Comparison of ENCODE assay signal across 8 mouse cellular contexts in genomic region chr8:121382583-121383241, GRCm38 (mm10).
DNase-seq lines count a peak whose midpoint lies in the region; ATAC-seq and TF ChIP-seq lines count a peak whose summit lies in the region.

No protein-coding gene starts in this region.

- peak; percentile 70 for ATAC-seq in embryonic facial prominence, embryonic 11.5 days (replicated peaks; ENCODE audit: insufficient number of reproducible peaks, low FRiP score, low TSS enrichment, low read depth)
- peak; percentile 21; the same call in 1 of the 2 replicates for ATAC-seq in liver, embryonic 14.5 days (ENCODE audit: insufficient read depth)
- peak; percentile 78 for ATAC-seq in neural tube, embryonic 12.5 days (ENCODE audit: low FRiP score, low read depth)

- TF ChIP-seq POLR2A in kidney, adult 2 months (IDR thresholded peaks at IDR 0.05; ENCODE audit: low read depth, low read length): no peak
- no peak for TF ChIP-seq POLR2A in thymus, adult 2 months (IDR thresholded peaks at IDR 0.05; ENCODE audit: control insufficient read depth, extremely low read depth, insufficient read depth, low read length, poor library complexity)

- H3K9ac ChIP-seq in embryonic facial prominence, embryonic 11.5 days (replicated peaks; ENCODE audit: low read length): peak overlapping the region; percentile 62
- no peak overlapping the region for H3K9ac ChIP-seq in liver, embryonic 14.5 days (replicated peaks)
- H3K9ac ChIP-seq in neural tube, embryonic 12.5 days: peak overlapping the region; percentile 61

- peak; percentile 77 to 83 for DNase-seq in right cerebral cortex, postnatal 10 days (ENCODE audit: low spot score in 2 of 2)
- no peak for DNase-seq in right cerebral cortex, postnatal 36 days (ENCODE audit: low spot score in 2 of 2)
- DNase-seq in embryonic facial prominence, embryonic 11.5 days (ENCODE audit: low spot score): peak; percentile 93
- peak; percentile 83 for DNase-seq in heart, adult 8-10 months (ENCODE audit: low spot score)
- peak; percentile 85 for DNase-seq in kidney, adult 2 months
- DNase-seq in liver, embryonic 14.5 days (ENCODE audit: low read depth in 3 of 3, low spot score in 3 of 3): no peak
- DNase-seq in thymus, adult 2 months: peak; percentile 51

- TF ChIP-seq EP300 in liver, embryonic 14.5 days (IDR thresholded peaks at IDR 0.05; ENCODE audit: low read depth): no peak

- H3K9me3 ChIP-seq in embryonic facial prominence, embryonic 11.5 days (replicated peaks; ENCODE audit: control insufficient read depth, low read length): no peaks in the 10 kb centered on the region
- H3K9me3 ChIP-seq in liver, embryonic 14.5 days (ENCODE audit: control insufficient read depth, low read length): no peaks in the 10 kb centered on the region
- H3K9me3 ChIP-seq in neural tube, embryonic 12.5 days: no peaks in the 10 kb centered on the region

- H3K4me2 ChIP-seq in embryonic facial prominence, embryonic 11.5 days (ENCODE audit: low read depth, low read length): peak overlapping the region; percentile 52
- H3K4me2 ChIP-seq in liver, embryonic 14.5 days (ENCODE audit: low read depth): peak overlapping the region; percentile 41; the same call in 1 of the 2 replicates
- H3K4me2 ChIP-seq in neural tube, embryonic 12.5 days (replicated peaks): peak overlapping the region; percentile 63

- peak; percentile 80 for TF ChIP-seq CTCF in kidney, adult 2 months (conservative IDR thresholded peaks at IDR 0.05; ENCODE audit: insufficient read depth, insufficient read length, low read depth, low read length)
- TF ChIP-seq CTCF in liver, embryonic 14.5 days (IDR thresholded peaks at IDR 0.05; ENCODE audit: low read depth): peak; percentile 78
- TF ChIP-seq CTCF in thymus, adult 2 months (IDR thresholded peaks at IDR 0.05; ENCODE audit: borderline replicate concordance, control insufficient read depth, extremely low read depth, insufficient read depth, low read length, poor library complexity): peak; percentile 81

- 2% methylated on average over 21 of the region's 21 CpGs for WGBS in embryonic facial prominence, embryonic 11.5 days
- WGBS in kidney, adult 2 months: 4% methylated on average over 21 of the region's 21 CpGs
- WGBS in liver, embryonic 14.5 days (ENCODE audit: insufficient replicate concordance): under 1% methylated on average over 21 of the region's 21 CpGs
- 3% methylated on average over 21 of the region's 21 CpGs for WGBS in neural tube, embryonic 12.5 days
- 5% methylated on average over 21 of the region's 21 CpGs for WGBS in thymus, adult 2 months

- no peaks in the 10 kb centered on the region for H3K27me3 ChIP-seq in embryonic facial prominence, embryonic 11.5 days (ENCODE audit: control insufficient read depth, insufficient read depth, low read length)
- H3K27me3 ChIP-seq in kidney, adult 2 months (replicated peaks; ENCODE audit: control insufficient read depth, insufficient read depth, low read length): no peaks in the 10 kb centered on the region
- H3K27me3 ChIP-seq in liver, embryonic 14.5 days (ENCODE audit: control insufficient read depth, insufficient read depth, low read length): no peaks in the 10 kb centered on the region
- H3K27me3 ChIP-seq in neural tube, embryonic 12.5 days (replicated peaks): 0 out of 2 replicates have a peak, but pooled peaks cover 5% of the 10 kb centered on the region
- H3K27me3 ChIP-seq in thymus, adult 2 months (ENCODE audit: control insufficient read depth, insufficient read depth, low read length): no peaks in the 10 kb centered on the region

- H3K36me3 ChIP-seq in embryonic facial prominence, embryonic 11.5 days (replicated peaks; ENCODE audit: control insufficient read depth, insufficient read depth, low read depth, low read length): no peaks in the 10 kb centered on the region
- no peaks in the 10 kb centered on the region for H3K36me3 ChIP-seq in kidney, adult 2 months (ENCODE audit: control insufficient read depth, insufficient read depth, low read length)
- no peaks in the 10 kb centered on the region for H3K36me3 ChIP-seq in liver, embryonic 14.5 days (replicated peaks; ENCODE audit: control insufficient read depth, insufficient read depth, low read depth)
- H3K36me3 ChIP-seq in neural tube, embryonic 12.5 days: no peaks in the 10 kb centered on the region
- H3K36me3 ChIP-seq in thymus, adult 2 months (ENCODE audit: control insufficient read depth, insufficient read depth, low read length): no peaks in the 10 kb centered on the region

- no peak overlapping the region for H3K27ac ChIP-seq in embryonic facial prominence, embryonic 11.5 days (replicated peaks; ENCODE audit: low read depth, low read length)
- H3K27ac ChIP-seq in kidney, adult 2 months (ENCODE audit: insufficient read depth, low read depth, low read length): no peak overlapping the region
- H3K27ac ChIP-seq in liver, embryonic 14.5 days: no peak overlapping the region
- H3K27ac ChIP-seq in neural tube, embryonic 12.5 days: no peak overlapping the region
- no peak overlapping the region for H3K27ac ChIP-seq in thymus, adult 2 months (ENCODE audit: control insufficient read depth, insufficient read depth, low read length)

- peak overlapping the region; percentile 28 for H3K4me3 ChIP-seq in embryonic facial prominence, embryonic 11.5 days (ENCODE audit: low read depth, low read length)
- no peak overlapping the region for H3K4me3 ChIP-seq in kidney, adult 2 months (ENCODE audit: insufficient read depth, low read depth, low read length)
- 0 out of 4 replicates have a peak overlapping the region, but pooled peaks of 1 of the 2 experiments have one; percentile 12 for H3K4me3 ChIP-seq in liver, embryonic 14.5 days (ENCODE audit: insufficient read depth in 1 of 2, low read depth in 2 of 2, low read length in 2 of 2)
- peak overlapping the region; percentile 28 for H3K4me3 ChIP-seq in neural tube, embryonic 12.5 days
- no peak overlapping the region for H3K4me3 ChIP-seq in thymus, adult 2 months (ENCODE audit: control insufficient read depth, insufficient read depth, low read length)

- H3K4me1 ChIP-seq in embryonic facial prominence, embryonic 11.5 days (ENCODE audit: control insufficient read depth, insufficient read depth, low read length): peaks cover 9% of the 10 kb centered on the region
- H3K4me1 ChIP-seq in kidney, adult 2 months (ENCODE audit: control insufficient read depth, insufficient read depth, low read length): no peaks in the 10 kb centered on the region
- no peaks in the 10 kb centered on the region for H3K4me1 ChIP-seq in liver, embryonic 14.5 days (replicated peaks; ENCODE audit: control insufficient read depth in 2 of 2, insufficient read depth in 2 of 2, low read length in 1 of 2)
- H3K4me1 ChIP-seq in neural tube, embryonic 12.5 days: peaks cover 21% of the 10 kb centered on the region; the same call in 1 of the 2 replicates
- peaks cover 3% of the 10 kb centered on the region; the same call in 1 of the 2 replicates for H3K4me1 ChIP-seq in thymus, adult 2 months (replicated peaks; ENCODE audit: control insufficient read depth, insufficient read depth, low read length)

Comparison
In these comparisons a context has a peak if more than half of its experiments do, and no peak if none do; other contexts are left out.
1. DNase-seq: peak in right cerebral cortex, postnatal 10 days (2 of 2), embryonic facial prominence, embryonic 11.5 days (single experiment), heart, adult 8-10 months (single experiment), kidney, adult 2 months (single experiment) and thymus, adult 2 months (single experiment); none in right cerebral cortex, postnatal 36 days (0 of 2) and liver, embryonic 14.5 days (0 of 3).
2. ATAC-seq: peak in every context shown above with its lines; median percentile 78 in neural tube, embryonic 12.5 days; 70 in embryonic facial prominence, embryonic 11.5 days; 21 in liver, embryonic 14.5 days.
3. H3K4me3 ChIP-seq: peak in embryonic facial prominence, embryonic 11.5 days (single experiment) and neural tube, embryonic 12.5 days (single experiment); none in kidney, adult 2 months (single experiment) and thymus, adult 2 months (single experiment).
4. Peak in every context shown above with its lines, with median percentiles within 50 percentile points of each other: H3K4me2 ChIP-seq and CTCF ChIP-seq.